Mouse (Mus musculus): ENCODE results near the gene Ctss.

- TF ChIP-seq CTCF (IDR thresholded peaks at IDR 0.05): no peak
- TF ChIP-seq EP300 (IDR thresholded peaks at IDR 0.05; ENCODE audit: insufficient read depth, low read depth, low read length): no peak
- no peak for TF ChIP-seq POLR2A (IDR thresholded peaks at IDR 0.05; ENCODE audit: insufficient read depth, low read depth, low read length)
These were observed 28.4 kb upstream of the Ctss start for GRCm38 (mm10) chr3:95498229-95498628.
